Mouse (Mus musculus) limb, embryonic 12.5 days (tissue): ENCODE data around the gene Btbd11. TPM values are rescaled to one million over a fixed set of nuclear protein-coding genes. Genes with fewer than 3 reads are reported as not detected.

Experiments
- ATAC-seq: fragments of 200-750 bp; cut with Nextera tagmentation; 2 replicates; pipeline ENCODE4 v1.8.0; 2017; ENCODE audit warnings: low read depth, moderate TSS enrichment; ENCODE audit not compliant: insufficient number of reproducible peaks, insufficient read depth, low FRiP score, low TSS enrichment
- H3K27ac ChIP-seq: fragments of 300-500 bp; sonication (generic); 2 replicates; pipeline ENCODE4 v1.5.1; 2016; ENCODE audit warnings: mild to moderate bottlenecking, moderate library complexity
- H3K27me3 ChIP-seq: fragments of 300-500 bp; sonication (generic); 2 replicates; pipeline ENCODE4 v1.6.1; 2016; ENCODE audit warnings: mild to moderate bottlenecking, moderate library complexity
- H3K36me3 ChIP-seq: fragments of 300-500 bp; sonication (generic); 2 replicates; pipeline ENCODE4 v1.6.1; 2016; ENCODE audit warnings: mild to moderate bottlenecking, moderate library complexity
- H3K4me1 ChIP-seq: fragments of 300-500 bp; sonication (generic); replicated peaks from 2 replicates; pipeline ENCODE4 v1.6.1; 2016
- H3K4me2 ChIP-seq: fragments of 300-500 bp; sonication (generic); 2 replicates; pipeline ENCODE4 v1.6.1; 2016; ENCODE audit warnings: mild to moderate bottlenecking, moderate library complexity
- H3K4me3 ChIP-seq: fragments of 300-500 bp; sonication (generic); replicated peaks from 2 replicates; pipeline ENCODE4 v1.5.1; 2016; ENCODE audit warnings: mild to moderate bottlenecking
- H3K9ac ChIP-seq: fragments of 300-500 bp; sonication (generic); replicated peaks from 2 replicates; pipeline ENCODE4 v1.6.1; 2016; ENCODE audit warnings: mild to moderate bottlenecking, moderate library complexity
- H3K9me3 ChIP-seq: fragments of 300-500 bp; sonication (generic); 2 replicates; pipeline ENCODE4 v1.6.1; 2016; ENCODE audit warnings: mild to moderate bottlenecking, moderate library complexity
- WGBS: fragments of 180-500 bp; shearing (Covaris S2); methylation state at CpG from one replicate; pipeline ENCODE4 v1.1.7; 2016; 5-methylcytosine and 5-hydroxymethylcytosine counted together
- polyA plus RNA-seq: library from polyadenylated mRNA; unstranded; fragments of >200 nt; fragmentation: Nextera tagmentation; extraction: Ambion mirVana; gene quantifications from 2 replicates; pipeline ENCODE4 v1.2.1, GENCODE M21; 2016

Gene Btbd11
- polyA plus RNA-seq, 1 experiment from 2014 or later, result 12.1 TPM

- 90% methylated on average over 10 of the region's 10 CpGs for WGBS
- Histone ChIP-seq H3K4me1 (peaks cover 32% of the 10 kb centered on the region), H3K36me3 (no peaks in the 10 kb centered on the region), H3K4me2 (no peak overlapping the region), H3K4me3 (no peak overlapping the region), H3K9ac (no peak overlapping the region), H3K27ac (no peak overlapping the region), H3K27me3 (no peaks in the 10 kb centered on the region), H3K9me3 (no peaks in the 10 kb centered on the region)
- no peak for ATAC-seq
These were observed 74.1 kb downstream of the Btbd11 start for GRCm38 (mm10) chr10:85460736-85461135.

GRCm38 (mm10) chr10:85464152-85464551, 77.5 kb downstream of the Btbd11 start:
- Histone ChIP-seq H3K9ac (no peak overlapping the region), H3K4me1 (peaks cover 32% of the 10 kb centered on the region), H3K36me3 (no peaks in the 10 kb centered on the region), H3K9me3 (no peaks in the 10 kb centered on the region), H3K4me2 (no peak overlapping the region), H3K27me3 (no peaks in the 10 kb centered on the region), H3K4me3 (no peak overlapping the region), H3K27ac (no peak overlapping the region)
- ATAC-seq, result no peak
- 36% methylated on average over 6 of the region's 6 CpGs for WGBS

- Histone ChIP-seq H3K9ac (no peak overlapping the region), H3K4me3 (no peak overlapping the region), H3K36me3 (no peaks in the 10 kb centered on the region), H3K4me2 (no peak overlapping the region), H3K9me3 (no peaks in the 10 kb centered on the region), H3K27me3 (no peaks in the 10 kb centered on the region), H3K27ac (no peak overlapping the region), H3K4me1 (peaks cover 28% of the 10 kb centered on the region)
- 89% methylated on average over 13 of the region's 13 CpGs for WGBS
- ATAC-seq, result no peak
These were observed 79.1 kb downstream of the Btbd11 start for GRCm38 (mm10) chr10:85465516-85466408.

DNA sequence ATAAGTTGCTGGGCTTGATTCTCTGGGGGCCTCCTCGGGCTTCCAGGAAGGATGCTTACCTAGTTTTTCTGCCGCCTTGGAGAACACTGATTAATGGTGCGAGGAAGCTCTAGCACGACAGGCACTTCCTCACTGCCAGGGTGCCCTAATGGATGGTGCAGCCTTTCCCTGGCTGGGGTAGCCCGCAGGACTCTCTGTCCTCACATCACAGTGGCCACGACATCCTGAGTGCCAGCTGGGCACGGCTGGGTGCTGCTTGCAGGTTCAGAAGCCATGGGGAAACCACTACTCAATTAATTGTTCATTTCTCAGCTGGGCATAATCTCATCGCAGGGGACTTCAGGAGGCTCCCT, 79.8 kb downstream of the Btbd11 start:
- H3K9ac ChIP-seq, result no peak overlapping the region
- 63% methylated on average over 8 of the region's 8 CpGs for WGBS
- ATAC-seq, result no peak
- H3K4me3 ChIP-seq, result no peak overlapping the region
- no peak overlapping the region for H3K27ac ChIP-seq
- H3K36me3 ChIP-seq, result no peaks in the 10 kb centered on the region
- no peaks in the 10 kb centered on the region for H3K27me3 ChIP-seq
- peaks cover 28% of the 10 kb centered on the region for H3K4me1 ChIP-seq
- H3K4me2 ChIP-seq, result no peak overlapping the region
- no peaks in the 10 kb centered on the region for H3K9me3 ChIP-seq

- Histone ChIP-seq H3K9me3 (no peaks in the 10 kb centered on the region), H3K4me3 (no peak overlapping the region), H3K36me3 (no peaks in the 10 kb centered on the region), H3K4me2 (no peak overlapping the region), H3K27me3 (no peaks in the 10 kb centered on the region), H3K4me1 (peaks cover 28% of the 10 kb centered on the region), H3K27ac (no peak overlapping the region), H3K9ac (no peak overlapping the region)
- 56% methylated on average over 7 of the region's 7 CpGs for WGBS
- ATAC-seq, result no peak
These were observed 80.8 kb downstream of the Btbd11 start for GRCm38 (mm10) chr10:85467393-85467792.

DNA sequence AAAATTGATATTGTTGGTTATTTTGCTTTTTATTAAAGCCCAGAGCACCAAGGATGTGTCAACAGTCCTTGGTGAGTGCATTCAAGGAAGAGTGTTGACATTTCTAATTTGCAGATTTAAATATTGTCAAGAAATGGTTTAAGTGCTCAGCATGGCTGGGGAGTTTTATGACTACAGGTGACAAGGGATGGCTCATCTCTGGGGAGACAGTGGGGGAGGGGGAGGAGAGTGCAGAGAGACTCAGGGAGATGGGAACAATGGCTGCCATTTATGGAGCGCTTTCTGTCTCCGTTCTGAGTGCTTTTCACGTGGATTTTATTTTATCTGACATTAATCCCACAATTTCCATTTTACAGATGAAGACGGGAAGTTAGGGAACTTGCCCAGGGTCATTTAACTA, 81.9 kb downstream of the Btbd11 start:
- Histone ChIP-seq H3K27ac (no peak overlapping the region), H3K4me1 (peaks cover 23% of the 10 kb centered on the region), H3K27me3 (no peaks in the 10 kb centered on the region), H3K9me3 (no peaks in the 10 kb centered on the region), H3K36me3 (no peaks in the 10 kb centered on the region), H3K9ac (no peak overlapping the region), H3K4me3 (no peak overlapping the region), H3K4me2 (no peak overlapping the region)
- no peak for ATAC-seq
- WGBS, result 68% methylated on average over 4 of the region's 4 CpGs

GRCm38 (mm10) chr10:85469341-85469740, 82.7 kb downstream of the Btbd11 start:
- H3K9ac ChIP-seq, result no peak overlapping the region
- peaks cover 14% of the 10 kb centered on the region for H3K4me1 ChIP-seq
- no peaks in the 10 kb centered on the region for H3K36me3 ChIP-seq
- H3K27ac ChIP-seq, result no peak overlapping the region
- ATAC-seq, result no peak
- no peaks in the 10 kb centered on the region for H3K27me3 ChIP-seq
- H3K4me2 ChIP-seq, result no peak overlapping the region
- H3K4me3 ChIP-seq, result no peak overlapping the region
- 69% methylated on average over 5 of the region's 5 CpGs for WGBS
- H3K9me3 ChIP-seq, result no peaks in the 10 kb centered on the region

- no peaks in the 10 kb centered on the region for H3K4me1 ChIP-seq
- H3K9me3 ChIP-seq, result no peaks in the 10 kb centered on the region
- no peak overlapping the region for H3K9ac ChIP-seq
- no peak overlapping the region for H3K4me2 ChIP-seq
- no peaks in the 10 kb centered on the region for H3K27me3 ChIP-seq
- H3K4me3 ChIP-seq, result no peak overlapping the region
- H3K27ac ChIP-seq, result no peak overlapping the region
- no peaks in the 10 kb centered on the region for H3K36me3 ChIP-seq
- 84% methylated on average over 4 of the region's 4 CpGs for WGBS
- ATAC-seq, result no peak
These were observed 86.7 kb downstream of the Btbd11 start for GRCm38 (mm10) chr10:85473265-85473664.

DNA sequence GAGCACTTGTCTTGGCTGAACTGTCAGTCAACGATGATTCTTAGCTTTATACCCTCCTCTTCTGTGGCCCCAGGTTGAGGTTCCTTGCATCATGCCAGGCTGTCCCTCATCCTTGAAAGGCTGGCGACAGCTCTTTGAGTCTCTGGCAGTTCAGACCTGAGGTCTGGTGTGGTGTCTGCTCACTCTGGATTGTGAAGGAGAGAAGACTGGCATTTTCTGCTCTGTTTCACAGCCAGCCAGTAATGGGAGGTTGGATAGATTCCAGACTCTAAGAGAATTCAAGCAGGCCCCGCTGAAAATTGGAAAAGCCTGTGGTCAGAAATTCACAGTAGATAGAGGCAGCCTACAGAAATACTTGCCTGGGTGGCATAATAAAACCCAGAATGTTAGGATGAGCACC, 87.3 kb downstream of the Btbd11 start:
- no peak overlapping the region for H3K4me3 ChIP-seq
- H3K4me1 ChIP-seq, result no peaks in the 10 kb centered on the region
- no peak overlapping the region for H3K4me2 ChIP-seq
- H3K9me3 ChIP-seq, result no peaks in the 10 kb centered on the region
- ATAC-seq, result no peak
- no peak overlapping the region for H3K27ac ChIP-seq
- no peak overlapping the region for H3K9ac ChIP-seq
- no peaks in the 10 kb centered on the region for H3K27me3 ChIP-seq
- WGBS, result 65% methylated on average over 3 of the region's 3 CpGs
- no peaks in the 10 kb centered on the region for H3K36me3 ChIP-seq

GRCm38 (mm10) chr10:85475642-85476345, 89.2 kb downstream of the Btbd11 start:
- no peak overlapping the region for H3K4me2 ChIP-seq

GRCm38 (mm10) chr10:85479959-85480625, 93.5 kb downstream of the Btbd11 start:
- Histone ChIP-seq H3K9me3 (no peaks in the 10 kb centered on the region), H3K4me1 (peaks cover 24% of the 10 kb centered on the region), H3K27me3 (no peaks in the 10 kb centered on the region), H3K4me2 (no peak overlapping the region), H3K36me3 (no peaks in the 10 kb centered on the region), H3K4me3 (no peak overlapping the region), H3K9ac (no peak overlapping the region), H3K27ac (no peak overlapping the region)
- WGBS, result 45% methylated on average over 6 of the region's 6 CpGs
- ATAC-seq, result no peak

More at GRCm38 (mm10) chr10:85475642-85476345, 89.2 kb downstream of the Btbd11 start:
- Histone ChIP-seq H3K27ac (no peak overlapping the region), H3K9ac (no peak overlapping the region), H3K36me3 (no peaks in the 10 kb centered on the region), H3K27me3 (no peaks in the 10 kb centered on the region), H3K9me3 (no peaks in the 10 kb centered on the region), H3K4me1 (peaks cover 2% of the 10 kb centered on the region), H3K4me3 (no peak overlapping the region)
- no peak for ATAC-seq
- WGBS, result 82% methylated on average over 9 of the region's 9 CpGs
